Mouse (Mus musculus) MEL (cell line): ENCODE measurements at regions not wholly inside any gene's neighbourhood (a gene's known extent, or its start where the extent isn't known, plus 50 kb on each side); places are given as distances from the start of the nearest gene placed in this dataset.

Experiments
- DNase-seq: peaks from one replicate; pipeline ENCODE4 v3.0.0; 2011; ENCODE audit warnings: low read depth, low spot score
- H3K27ac ChIP-seq: 2 replicates; pipeline ENCODE4 v1.5.1; 2012; ENCODE audit warnings: low read depth, mild to moderate bottlenecking, control low read depth, low read length, moderate library complexity; ENCODE audit not compliant: control insufficient read depth
- H3K27me3 ChIP-seq, 2 experiments: fragments of 150-350 bp in 1 of 2; sonication (generic) in 1 of 2; 2 replicates each; pipeline ENCODE4 v1.6.1; 2012; ENCODE audit warnings: low read length in 2 of 2, mild to moderate bottlenecking in 2 of 2, improper control_type of control experiment in 1 of 2, moderate library complexity in 1 of 2; ENCODE audit not compliant: insufficient read depth in 2 of 2, control insufficient read depth in 1 of 2
- H3K36me3 ChIP-seq, 2 experiments: 2 replicates each; pipeline ENCODE4 v1.6.1; 2012 to 2014; ENCODE audit warnings: low read length in 2 of 2, improper control_type of control experiment in 1 of 2, inconsistent platforms in 1 of 2, mild to moderate bottlenecking in 1 of 2; ENCODE audit not compliant: insufficient read depth in 2 of 2, control insufficient read depth in 1 of 2
- H3K4me1 ChIP-seq, 2 experiments: fragments of 150-350 bp in 1 of 2; sonication (generic) in 1 of 2; 2 replicates each; pipeline ENCODE4 v1.6.1; 2012; ENCODE audit warnings: low read length in 2 of 2, improper control_type of control experiment in 1 of 2, mild to moderate bottlenecking in 1 of 2; ENCODE audit not compliant: insufficient read depth in 2 of 2, control insufficient read depth in 1 of 2
- H3K4me3 ChIP-seq, 2 experiments: fragments of 150-350 bp in 1 of 2; sonication (generic) in 1 of 2; 2 replicates each; pipeline ENCODE4 v1.5.1; 2012; ENCODE audit warnings: low read depth in 2 of 2, low read length in 2 of 2, mild to moderate bottlenecking in 2 of 2, moderate library complexity in 2 of 2, control low read depth in 1 of 2, improper control_type of control experiment in 1 of 2; ENCODE audit not compliant: control insufficient read depth in 1 of 2, insufficient read depth in 1 of 2
- H3K79me2 ChIP-seq: 2 replicates; pipeline ENCODE4 v1.6.1; 2012; ENCODE audit warnings: mild to moderate bottlenecking, low read length, moderate library complexity; ENCODE audit not compliant: control insufficient read depth, poor library complexity, insufficient read depth
- H3K9ac ChIP-seq: 2 replicates; pipeline ENCODE4 v1.6.1; 2012; ENCODE audit warnings: low read depth, mild to moderate bottlenecking, control low read depth, low read length, moderate library complexity; ENCODE audit not compliant: control insufficient read depth, poor library complexity, severe bottlenecking
- H3K9me3 ChIP-seq: fragments of 150-350 bp; sonication (generic); replicated peaks from 2 replicates; pipeline ENCODE4 v1.6.1; 2012; ENCODE audit warnings: mild to moderate bottlenecking, low read length, improper control_type of control experiment, moderate library complexity; ENCODE audit not compliant: insufficient read depth
- GABPA ChIP-seq: IDR thresholded peaks from 2 replicates; pipeline ENCODE4 v1.6.1; 2012; ENCODE audit warnings: low read depth, mild to moderate bottlenecking, inconsistent platforms, low read length, improper control_type of control experiment, moderate library complexity
- HCFC1 ChIP-seq: IDR thresholded peaks from 2 replicates; pipeline ENCODE4 v1.6.1; 2012; ENCODE audit warnings: low read depth, mild to moderate bottlenecking, inconsistent platforms, low read length, improper control_type of control experiment, moderate library complexity
- JUND ChIP-seq: IDR thresholded peaks from 2 replicates; pipeline ENCODE4 v1.6.1; 2011; ENCODE audit warnings: low read depth, mild to moderate bottlenecking, improper control_type of control experiment, low read length
- KAT2A ChIP-seq: conservative IDR thresholded peaks from 2 replicates; pipeline ENCODE4 v1.6.1; 2012; ENCODE audit warnings: low read depth, low read length, improper control_type of control experiment, inconsistent platforms
- MAFK ChIP-seq: IDR thresholded peaks from 2 replicates; pipeline ENCODE4 v1.6.1; 2011; ENCODE audit warnings: low read depth, mild to moderate bottlenecking, low read length, improper control_type of control experiment, borderline replicate concordance
- MAX ChIP-seq: IDR thresholded peaks from 2 replicates; pipeline ENCODE4 v1.6.1; 2011; ENCODE audit warnings: low read length, improper control_type of control experiment
- MAZ ChIP-seq: IDR thresholded peaks from 2 replicates; pipeline ENCODE4 v1.6.1; 2012; ENCODE audit warnings: low read depth, mild to moderate bottlenecking, inconsistent platforms, low read length, improper control_type of control experiment
- MEF2A ChIP-seq: IDR thresholded peaks from 2 replicates; pipeline ENCODE4 v1.6.1; 2014; ENCODE audit warnings: low read depth, mild to moderate bottlenecking, inconsistent platforms, low read length, improper control_type of control experiment; ENCODE audit not compliant: poor library complexity, insufficient replicate concordance, severe bottlenecking; ENCODE audit errors: extremely low read depth
- MXI1 ChIP-seq: IDR thresholded peaks from 2 replicates; pipeline ENCODE4 v1.6.1; 2011; ENCODE audit warnings: mild to moderate bottlenecking, low read depth, low read length, improper control_type of control experiment
- MYB ChIP-seq: IDR thresholded peaks from 2 replicates; pipeline ENCODE4 v1.6.1; 2011; ENCODE audit warnings: mild to moderate bottlenecking, low read depth, low read length, improper control_type of control experiment
- MYC ChIP-seq: IDR thresholded peaks from 2 replicates; pipeline ENCODE4 v1.6.1; 2011; ENCODE audit warnings: low read depth, mild to moderate bottlenecking, low read length, improper control_type of control experiment, moderate library complexity
- NELFE ChIP-seq: IDR thresholded peaks from 2 replicates; pipeline ENCODE4 v1.6.1; 2011; ENCODE audit warnings: low read depth, low read length, improper control_type of control experiment
- NRF1 ChIP-seq: IDR thresholded peaks from 2 replicates; pipeline ENCODE4 v1.6.1; 2014; ENCODE audit warnings: low read depth, mild to moderate bottlenecking, inconsistent platforms, low read length, improper control_type of control experiment, moderate library complexity; ENCODE audit not compliant: poor library complexity, insufficient read depth, severe bottlenecking
- POLR2AphosphoS5 ChIP-seq: IDR thresholded peaks from 2 replicates; pipeline ENCODE4 v1.6.1; 2012; ENCODE audit warnings: low read depth, borderline replicate concordance, mild to moderate bottlenecking, inconsistent platforms, low read length, moderate library complexity, mixed read lengths
- RAD21 ChIP-seq: IDR thresholded peaks from 2 replicates; pipeline ENCODE4 v1.6.1; 2011; ENCODE audit warnings: mild to moderate bottlenecking, low read depth, low read length, improper control_type of control experiment
- RCOR1 ChIP-seq: IDR thresholded peaks from 2 replicates; pipeline ENCODE4 v1.6.1; 2012; ENCODE audit warnings: low read depth, mild to moderate bottlenecking, inconsistent platforms, low read length, improper control_type of control experiment
- TAL1 ChIP-seq: IDR thresholded peaks from 2 replicates; pipeline ENCODE4 v1.6.1; 2012; ENCODE audit warnings: mild to moderate bottlenecking, inconsistent platforms, low read length, moderate library complexity, mixed read lengths
- TCF12 ChIP-seq: IDR thresholded peaks from 2 replicates; pipeline ENCODE4 v1.6.1; 2014; ENCODE audit warnings: low read depth, mild to moderate bottlenecking, inconsistent platforms, low read length, improper control_type of control experiment, moderate library complexity
- USF1 ChIP-seq: IDR thresholded peaks from 2 replicates; pipeline ENCODE4 v1.6.1; 2014; ENCODE audit warnings: low read depth, mild to moderate bottlenecking, inconsistent platforms, low read length, improper control_type of control experiment, moderate library complexity
- USF2 ChIP-seq, 2 experiments: IDR thresholded peaks; 2 replicates each; pipeline ENCODE4 v1.6.1; 2011 to 2012; ENCODE audit warnings: improper control_type of control experiment in 2 of 2, low read length in 2 of 2, borderline replicate concordance in 1 of 2, inconsistent platforms in 1 of 2, low read depth in 1 of 2, mild to moderate bottlenecking in 1 of 2; ENCODE audit not compliant: insufficient read depth in 1 of 2
- ZC3H11A ChIP-seq: IDR thresholded peaks from 2 replicates; pipeline ENCODE4 v1.6.1; 2012; ENCODE audit warnings: low read depth, mild to moderate bottlenecking, inconsistent platforms, low read length, improper control_type of control experiment
- ZMIZ1 ChIP-seq: IDR thresholded peaks from 2 replicates; pipeline ENCODE4 v1.6.1; 2012; ENCODE audit warnings: low read depth, mild to moderate bottlenecking, inconsistent platforms, low read length, improper control_type of control experiment, moderate library complexity
- ZNF384 ChIP-seq: IDR thresholded peaks from 2 replicates; pipeline ENCODE4 v1.6.1; 2012; ENCODE audit warnings: low read depth, mild to moderate bottlenecking, inconsistent platforms, low read length, improper control_type of control experiment

DNA sequence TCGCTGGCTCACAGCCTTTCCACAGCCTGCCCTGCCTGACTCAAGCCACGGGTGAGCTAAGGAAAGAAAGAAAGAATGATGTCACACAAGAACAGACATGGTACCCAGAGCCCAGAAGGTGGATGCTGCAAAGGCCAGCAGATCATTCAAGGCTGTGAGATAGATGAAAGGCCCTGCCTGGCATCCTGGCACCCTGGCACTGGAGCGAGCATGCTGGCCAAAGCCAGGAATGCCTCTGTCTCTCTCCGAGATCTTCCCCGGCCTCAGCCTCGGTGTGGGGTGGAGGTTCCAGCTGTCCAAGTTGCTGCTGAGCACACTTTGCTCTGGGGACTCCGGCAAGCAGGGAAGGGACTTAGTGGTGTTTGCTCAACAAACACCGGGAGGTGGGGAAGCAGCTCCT is 116.4 kb upstream of the Lhx5 start:
- Histone ChIP-seq H3K36me3 (no peaks in the 10 kb centered on the region), H3K27me3 (no peaks in the 10 kb centered on the region)

DNA sequence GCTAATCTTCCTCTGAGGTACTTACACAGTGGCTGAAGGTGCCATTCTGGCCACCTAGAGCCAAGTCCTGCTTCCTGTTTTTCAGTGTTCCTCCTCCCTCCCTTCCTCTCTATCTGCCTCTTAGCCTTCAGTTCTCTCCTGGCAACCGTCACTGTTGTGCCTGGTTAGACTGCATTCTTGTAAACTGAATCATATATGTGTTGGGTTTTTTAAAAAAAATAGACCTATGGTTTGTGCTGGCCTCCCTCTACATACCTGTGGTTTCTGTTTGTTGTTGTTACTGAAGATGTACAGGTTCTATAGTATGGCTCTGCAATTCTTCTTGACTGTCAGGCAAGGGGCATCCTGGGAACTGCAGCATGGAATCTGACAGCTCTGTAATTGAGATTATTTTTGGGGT is 112.5 kb upstream of the Lhx5 start:
- H3K9ac ChIP-seq = no peak overlapping the region
- H3K4me1 ChIP-seq = no peaks in the 10 kb centered on the region
- H3K36me3 ChIP-seq = no peaks in the 10 kb centered on the region
- DNase-seq = no peak
- no peaks in the 10 kb centered on the region for H3K27me3 ChIP-seq
- TF ChIP-seq KAT2A (no peak), POLR2AphosphoS5 (no peak), USF2 (IDR thresholded peaks at IDR 0.05; ENCODE audit: borderline replicate concordance in 1 of 2, insufficient read depth in 1 of 2, low read depth in 1 of 2, low read length in 2 of 2) (no peak), HCFC1 (no peak), ZMIZ1 (no peak), MEF2A (no peak)
- TF ChIP-seq, all 39 proteins: peak for 0
- Histone ChIP-seq H3K27ac (no peak overlapping the region), H3K79me2 (no peaks in the 10 kb centered on the region), H3K4me3 (no peak overlapping the region), H3K9me3 (no peaks in the 10 kb centered on the region)

More for the DNA sequence above, 116.4 kb upstream of the Lhx5 start:
- H3K27ac ChIP-seq = no peak overlapping the region
- H3K9ac ChIP-seq = no peak overlapping the region
- H3K79me2 ChIP-seq = no peaks in the 10 kb centered on the region
- TF ChIP-seq MYC (no peak), USF2 (IDR thresholded peaks at IDR 0.05; ENCODE audit: borderline replicate concordance in 1 of 2, insufficient read depth in 1 of 2, low read depth in 1 of 2, low read length in 2 of 2) (no peak), ZC3H11A (no peak), ZNF384 (no peak), MYB (no peak), MAX (no peak), TCF12 (no peak), RCOR1 (no peak)
- no peak overlapping the region for H3K4me3 ChIP-seq
- H3K4me1 ChIP-seq = no peaks in the 10 kb centered on the region
- no peak for DNase-seq
- H3K9me3 ChIP-seq = no peaks in the 10 kb centered on the region

DNA sequence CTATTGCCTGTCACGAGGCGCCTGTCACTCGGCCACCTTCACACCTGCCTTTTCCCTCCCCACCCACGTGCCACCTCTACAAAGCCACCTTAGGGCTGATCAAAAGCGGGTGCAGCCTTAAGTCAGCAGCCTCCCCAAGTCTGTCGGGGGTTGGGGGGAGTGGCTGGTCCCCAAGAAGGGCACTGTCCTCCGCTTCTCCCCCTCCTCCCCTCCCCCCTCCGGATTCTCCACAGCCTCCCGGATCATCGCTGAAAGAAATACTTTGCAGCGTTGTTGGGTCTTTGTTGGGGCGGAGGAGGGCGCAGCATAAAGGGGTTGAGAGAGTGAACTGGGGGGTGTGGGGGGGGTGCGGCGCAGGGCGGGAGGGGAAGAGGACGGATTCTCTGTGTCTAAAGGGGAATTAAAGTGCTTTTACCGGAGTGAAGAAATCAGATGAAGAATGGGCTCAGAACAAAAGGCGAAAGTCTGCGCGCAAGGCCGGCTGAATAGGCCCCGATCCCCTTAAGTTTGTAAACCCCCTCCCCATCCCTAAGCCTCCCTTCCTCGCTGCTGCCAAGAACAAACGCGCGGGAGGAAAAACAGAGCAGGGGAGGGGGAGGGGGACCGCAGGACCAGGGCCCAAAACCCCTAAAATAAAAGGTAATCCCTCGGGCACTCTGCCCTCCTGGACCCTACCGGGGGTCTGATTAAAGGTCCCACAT is 109.3 kb upstream of the Lhx5 start:
- no peak for TF ChIP-seq TAL1
- TF ChIP-seq NELFE = no peak
- TF ChIP-seq USF1 = no peak
- TF ChIP-seq GABPA = no peak
- no peak for TF ChIP-seq RAD21
- no peak for TF ChIP-seq MAFK
- no peak for TF ChIP-seq USF2 (IDR thresholded peaks at IDR 0.05; ENCODE audit: borderline replicate concordance in 1 of 2, insufficient read depth in 1 of 2, low read depth in 1 of 2, low read length in 2 of 2)
- no peak for TF ChIP-seq MAZ
- no peak for TF ChIP-seq JUND
- no peak for TF ChIP-seq ZC3H11A
- TF ChIP-seq MYB = no peak
- no peak for TF ChIP-seq NRF1
- no peak for TF ChIP-seq MXI1
- Histone ChIP-seq H3K27me3 (no peaks in the 10 kb centered on the region), H3K4me1 (no peaks in the 10 kb centered on the region), H3K27ac (no peak overlapping the region), H3K4me3 (no peak overlapping the region), H3K79me2 (no peaks in the 10 kb centered on the region), H3K9me3 (no peaks in the 10 kb centered on the region), H3K9ac (no peak overlapping the region), H3K36me3 (no peaks in the 10 kb centered on the region)
- no peak for DNase-seq
